Mouse (Mus musculus) monocyte, adult 5-6 weeks (primary cell): Measurements from ENCODE around the gene Mydgf. TPM values are rescaled to one million over a fixed set of nuclear protein-coding genes. Genes with fewer than 3 reads are reported as not detected.

ENCODE experiments used
- ATAC-seq: fragments of 153-309, 156-312 bp; replicated peaks from 2 replicates; pipeline ENCODE4 v1.8.0; 2017; ENCODE audit warnings: mild to moderate bottlenecking; ENCODE audit not compliant: low TSS enrichment, insufficient number of reproducible peaks, severe bottlenecking, poor library complexity, low FRiP score
- total RNA-seq: library from RNA; stranded (forward); fragments of 200-1000, 200-491, 200-594 nt; gene quantifications from 3 replicates; pipeline ENCODE4 v1.2.3, GENCODE M21; 2017

Gene Mydgf
- total RNA-seq, 1 experiment from 2014 or later, result 31.5 TPM

- no peak for ATAC-seq
Measured at GRCm38 (mm10) chr17:56149897-56150296, 33.8 kb downstream of the Mydgf start.

GRCm38 (mm10) chr17:56148790-56149618 lies 34.7 kb downstream of the Mydgf start:
- no peak for ATAC-seq

GRCm38 (mm10) chr17:56148280-56148679 lies 35.4 kb downstream of the Mydgf start:
- ATAC-seq, result no peak

GRCm38 (mm10) chr17:56147420-56147819 lies 36.3 kb downstream of the Mydgf start:
- no peak for ATAC-seq

GRCm38 (mm10) chr17:56146131-56146530 lies 37.6 kb downstream of the Mydgf start:
- ATAC-seq, result no peak

GRCm38 (mm10) chr17:56144546-56144945 lies 39.2 kb downstream of the Mydgf start:
- ATAC-seq, result no peak

GRCm38 (mm10) chr17:56141702-56142605 lies 41.8 kb downstream of the Mydgf start:
- ATAC-seq, result no peak

GRCm38 (mm10) chr17:56139858-56140595 lies 43.7 kb downstream of the Mydgf start, which contains the start of gene Sema6b:
Sema6b (minus strand) TSS chr17:56140343.
- no peak for ATAC-seq

GRCm38 (mm10) chr17:56139355-56139754 lies 44.4 kb downstream of the Mydgf start:
- ATAC-seq, result no peak

- ATAC-seq, result no peak
Measured at GRCm38 (mm10) chr17:56137839-56138613, 45.7 kb downstream of the Mydgf start.

- no peak for ATAC-seq
Measured at GRCm38 (mm10) chr17:56136558-56136957, 47.2 kb downstream of the Mydgf start.

GRCm38 (mm10) chr17:56134463-56134971 lies 49.2 kb downstream of the Mydgf start:
- ATAC-seq, result peak; percentile 46

- peak; percentile 46 for ATAC-seq
Measured at GRCm38 (mm10) chr17:56133457-56134363, 50.0 kb downstream of the Mydgf start.

- peak; percentile 41 for ATAC-seq
Measured at GRCm38 (mm10) chr17:56132661-56133060, 51.1 kb downstream of the Mydgf start.

- ATAC-seq, result no peak
Measured at GRCm38 (mm10) chr17:56131814-56132213, 51.9 kb downstream of the Mydgf start.

- ATAC-seq, result no peak
Measured at GRCm38 (mm10) chr17:56131136-56131535, 52.6 kb downstream of the Mydgf start.

GRCm38 (mm10) chr17:56128246-56128645 lies 55.5 kb downstream of the Mydgf start:
- no peak for ATAC-seq
